Mouse (Mus musculus): ENCODE measurements at regions not wholly inside any gene's neighbourhood (a gene's known extent, or its start where the extent isn't known, plus 50 kb on each side); places are given as distances from the start of the nearest gene placed in this dataset.
A peak's percentile ranks its signal among the peaks of the same experiment; 100 is the strongest.

DNA sequence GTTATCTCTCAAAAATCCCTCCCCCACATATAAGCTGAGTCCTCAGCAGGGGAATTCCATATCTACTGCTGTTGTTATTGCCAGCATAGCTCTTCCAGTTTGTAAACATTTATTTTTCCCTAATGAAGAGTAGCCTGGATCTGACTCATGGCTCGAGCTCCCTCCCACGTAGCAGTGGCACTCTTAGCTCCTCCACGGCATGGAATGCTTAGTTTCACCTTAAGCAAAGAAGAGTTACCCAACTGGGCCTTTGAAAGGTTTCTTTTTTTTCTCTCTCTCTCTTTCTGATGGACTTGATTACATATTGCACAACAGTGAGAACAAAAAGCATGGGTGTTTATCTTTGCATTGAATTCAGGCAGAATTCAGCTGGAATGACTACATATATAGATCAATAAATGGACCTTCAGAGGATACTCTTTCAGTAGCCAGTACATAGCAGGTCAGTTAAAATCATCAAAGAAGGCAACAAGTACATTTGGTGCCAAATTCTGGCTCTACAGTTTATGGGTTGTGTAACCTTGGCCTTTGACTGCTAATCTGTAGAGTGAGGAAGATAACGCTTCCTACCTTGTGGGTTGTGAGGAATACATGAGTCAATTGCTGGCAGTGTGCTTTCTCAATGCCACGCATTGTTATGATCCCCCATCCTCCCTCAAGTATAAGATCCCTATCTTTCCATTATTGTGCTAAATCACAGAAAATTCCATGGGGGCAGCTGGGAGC lies 126.2 kb upstream of the Acsl4 start:
- no peaks in the 10 kb centered on the region for H3K36me3 ChIP-seq (ENCODE audit: insufficient read depth, low read length)
- TF ChIP-seq CTCF (IDR thresholded peaks at IDR 0.05) = no peak
- TF ChIP-seq EP300 (IDR thresholded peaks at IDR 0.05) = peak; percentile 54; the same call in 1 of the 2 replicates
- no peaks in the 10 kb centered on the region for H3K27me3 ChIP-seq (replicated peaks; ENCODE audit: insufficient read depth, low read length)
- ATAC-seq (peak; percentile 87), DNase-seq (ENCODE audit: low spot score) (peak; percentile 79)
- no peak overlapping the region for H3K9ac ChIP-seq (replicated peaks; ENCODE audit: low read depth)
- no peak overlapping the region for H3K4me2 ChIP-seq (replicated peaks; ENCODE audit: low read depth, low read length)
- no peaks in the 10 kb centered on the region for H3K4me1 ChIP-seq (ENCODE audit: insufficient read depth, low read depth, low read length)
- H3K4me3 ChIP-seq (ENCODE audit: low read depth, low read length) = no peak overlapping the region
- no peaks in the 10 kb centered on the region for H3K9me3 ChIP-seq (ENCODE audit: low read length)
- 0 out of 2 replicates have a peak overlapping the region, but pooled peaks have one; percentile 14 for H3K27ac ChIP-seq (ENCODE audit: low read length)
- WGBS = 59% methylated on average over 5 of the region's 5 CpGs

DNA sequence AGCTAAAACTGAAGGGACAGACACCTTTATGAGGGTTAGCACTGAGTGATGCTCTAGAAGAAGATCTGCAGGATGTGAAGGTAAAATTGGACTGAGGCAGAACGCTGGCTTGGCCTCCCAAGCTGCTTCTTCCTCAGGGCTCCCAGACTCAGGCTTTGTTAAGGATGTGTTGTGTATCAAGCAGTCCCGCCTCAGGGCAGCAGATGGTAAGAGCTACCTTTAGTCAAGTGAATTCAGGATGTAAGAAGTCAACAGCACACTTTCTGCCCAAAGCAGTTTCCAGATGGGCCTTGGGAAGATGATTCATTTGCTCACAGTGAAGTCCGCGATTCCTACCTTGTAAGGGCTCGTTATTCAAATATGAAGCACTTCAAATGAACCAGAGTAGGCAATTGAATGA lies 126.9 kb upstream of the Acsl4 start:
- Histone ChIP-seq H3K4me1 (ENCODE audit: insufficient read depth, low read depth, low read length) (no peaks in the 10 kb centered on the region), H3K27ac (ENCODE audit: low read length) (0 out of 2 replicates have a peak overlapping the region, but pooled peaks have one; percentile 14), H3K27me3 (replicated peaks; ENCODE audit: insufficient read depth, low read length) (no peaks in the 10 kb centered on the region), H3K9ac (replicated peaks; ENCODE audit: low read depth) (no peak overlapping the region), H3K4me3 (ENCODE audit: low read depth, low read length) (no peak overlapping the region), H3K4me2 (replicated peaks; ENCODE audit: low read depth, low read length) (no peak overlapping the region), H3K9me3 (ENCODE audit: low read length) (no peaks in the 10 kb centered on the region), H3K36me3 (ENCODE audit: insufficient read depth, low read length) (no peaks in the 10 kb centered on the region)
- no peak for ATAC-seq
- DNase-seq (ENCODE audit: low spot score) = no peak
- 57% methylated on average over 5 of the region's 5 CpGs for WGBS
- no peak for TF ChIP-seq EP300 (IDR thresholded peaks at IDR 0.05)
- no peak for TF ChIP-seq CTCF (IDR thresholded peaks at IDR 0.05)

DNA sequence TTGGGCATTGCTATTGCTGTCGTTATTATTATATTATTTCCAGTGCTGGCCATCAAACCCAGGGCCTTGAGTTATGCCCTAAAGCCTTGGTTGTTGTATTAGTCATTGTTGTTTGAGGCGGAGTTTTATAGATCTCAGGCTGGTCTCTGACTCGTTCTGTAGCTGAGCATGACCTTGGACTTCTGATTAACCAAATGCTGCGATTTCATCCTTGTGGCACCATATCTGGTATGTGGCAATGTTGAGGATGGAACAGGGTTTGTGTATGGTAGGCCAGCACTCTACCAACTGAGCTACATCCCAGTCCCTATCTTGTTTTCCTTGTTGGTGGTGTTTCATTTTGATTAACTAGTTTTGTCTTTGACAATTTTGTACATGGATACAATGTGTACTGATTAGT lies 130.7 kb upstream of the Acsl4 start:
- WGBS = 73% methylated on average over 4 of the region's 4 CpGs
- TF ChIP-seq CTCF (IDR thresholded peaks at IDR 0.05) (no peak), EP300 (IDR thresholded peaks at IDR 0.05) (no peak)
- Histone ChIP-seq H3K27ac (ENCODE audit: low read length) (no peak overlapping the region), H3K4me3 (ENCODE audit: low read depth, low read length) (no peak overlapping the region), H3K9me3 (ENCODE audit: low read length) (no peaks in the 10 kb centered on the region), H3K36me3 (ENCODE audit: insufficient read depth, low read length) (no peaks in the 10 kb centered on the region), H3K27me3 (replicated peaks; ENCODE audit: insufficient read depth, low read length) (no peaks in the 10 kb centered on the region), H3K4me1 (ENCODE audit: insufficient read depth, low read depth, low read length) (no peaks in the 10 kb centered on the region), H3K4me2 (replicated peaks; ENCODE audit: low read depth, low read length) (no peak overlapping the region), H3K9ac (replicated peaks; ENCODE audit: low read depth) (no peak overlapping the region)
- ATAC-seq (no peak), DNase-seq (ENCODE audit: low spot score) (no peak)

- DNase-seq (ENCODE audit: low spot score) (peak; percentile 39), ATAC-seq (no peak)
- Histone ChIP-seq H3K4me1 (ENCODE audit: insufficient read depth, low read depth, low read length) (no peaks in the 10 kb centered on the region), H3K36me3 (ENCODE audit: insufficient read depth, low read length) (no peaks in the 10 kb centered on the region), H3K9ac (replicated peaks; ENCODE audit: low read depth) (no peak overlapping the region), H3K4me2 (replicated peaks; ENCODE audit: low read depth, low read length) (no peak overlapping the region), H3K9me3 (ENCODE audit: low read length) (no peaks in the 10 kb centered on the region), H3K4me3 (ENCODE audit: low read depth, low read length) (no peak overlapping the region), H3K27me3 (replicated peaks; ENCODE audit: insufficient read depth, low read length) (no peaks in the 10 kb centered on the region), H3K27ac (ENCODE audit: low read length) (no peak overlapping the region)
- TF ChIP-seq CTCF (IDR thresholded peaks at IDR 0.05) = peak; percentile 65
- TF ChIP-seq EP300 (IDR thresholded peaks at IDR 0.05) = no peak
- WGBS = 38% methylated on average over 1 of the region's 1 CpGs
Measured at GRCm38 (mm10) chrX:142526953-142527352, 136.6 kb upstream of the Acsl4 start.

DNA sequence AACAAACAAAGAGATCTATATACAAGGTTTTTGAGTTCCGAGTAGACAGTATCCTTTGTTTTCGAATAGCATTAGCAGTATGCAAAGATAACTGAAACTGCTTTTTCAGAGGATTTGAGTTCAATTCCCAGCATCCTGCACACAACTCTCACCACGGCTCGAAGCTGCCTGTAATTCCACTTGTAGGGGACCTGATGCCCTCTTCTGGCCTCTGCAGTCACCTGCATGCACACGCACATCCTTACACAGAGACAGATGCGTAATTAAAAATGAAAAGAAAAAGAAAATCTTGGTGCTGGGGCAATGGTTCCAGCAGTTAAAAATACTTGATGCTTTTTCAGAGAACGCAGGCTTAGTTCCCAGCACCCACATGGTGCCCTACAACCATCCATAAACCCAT lies 139.6 kb upstream of the Acsl4 start:
- no peaks in the 10 kb centered on the region for H3K27me3 ChIP-seq (replicated peaks; ENCODE audit: insufficient read depth, low read length)
- H3K9ac ChIP-seq (replicated peaks; ENCODE audit: low read depth) = no peak overlapping the region
- no peak overlapping the region for H3K4me2 ChIP-seq (replicated peaks; ENCODE audit: low read depth, low read length)
- ATAC-seq = no peak
- no peak overlapping the region for H3K4me3 ChIP-seq (ENCODE audit: low read depth, low read length)
- H3K9me3 ChIP-seq (ENCODE audit: low read length) = no peaks in the 10 kb centered on the region
- TF ChIP-seq CTCF (IDR thresholded peaks at IDR 0.05) (peak; percentile 62), EP300 (IDR thresholded peaks at IDR 0.05) (no peak)
- 51% methylated on average over 7 of the region's 7 CpGs for WGBS
- no peak overlapping the region for H3K27ac ChIP-seq (ENCODE audit: low read length)
- no peaks in the 10 kb centered on the region for H3K4me1 ChIP-seq (ENCODE audit: insufficient read depth, low read depth, low read length)
- peak; percentile 14 for DNase-seq (ENCODE audit: low spot score)
- H3K36me3 ChIP-seq (ENCODE audit: insufficient read depth, low read length) = no peaks in the 10 kb centered on the region

- no peaks in the 10 kb centered on the region for H3K27me3 ChIP-seq (replicated peaks; ENCODE audit: insufficient read depth, low read length)
- no peak for ATAC-seq
- H3K9me3 ChIP-seq (ENCODE audit: low read length) = no peaks in the 10 kb centered on the region
- H3K27ac ChIP-seq (ENCODE audit: low read length) = no peak overlapping the region
- WGBS = 35% methylated on average over 8 of the region's 8 CpGs
- H3K36me3 ChIP-seq (ENCODE audit: insufficient read depth, low read length) = no peaks in the 10 kb centered on the region
- no peak overlapping the region for H3K9ac ChIP-seq (replicated peaks; ENCODE audit: low read depth)
- peak; percentile 51 for DNase-seq (ENCODE audit: low spot score)
- no peak overlapping the region for H3K4me3 ChIP-seq (ENCODE audit: low read depth, low read length)
- TF ChIP-seq EP300 (IDR thresholded peaks at IDR 0.05) = no peak
- peak; percentile 80 for TF ChIP-seq CTCF (IDR thresholded peaks at IDR 0.05)
- H3K4me1 ChIP-seq (ENCODE audit: insufficient read depth, low read depth, low read length) = no peaks in the 10 kb centered on the region
- H3K4me2 ChIP-seq (replicated peaks; ENCODE audit: low read depth, low read length) = no peak overlapping the region
Measured at GRCm38 (mm10) chrX:142534780-142535179, 144.4 kb upstream of the Acsl4 start.
